Mouse (Mus musculus): ENCODE data around the gene Fam69b. TPM values are rescaled to one million over a fixed set of nuclear protein-coding genes. Genes with fewer than 3 reads are reported as not detected.

The Fam69b gene
- total and polyA plus RNA-seq, 3 experiments, result 20.0 to 47.6 (median 21.1) TPM

DNA sequence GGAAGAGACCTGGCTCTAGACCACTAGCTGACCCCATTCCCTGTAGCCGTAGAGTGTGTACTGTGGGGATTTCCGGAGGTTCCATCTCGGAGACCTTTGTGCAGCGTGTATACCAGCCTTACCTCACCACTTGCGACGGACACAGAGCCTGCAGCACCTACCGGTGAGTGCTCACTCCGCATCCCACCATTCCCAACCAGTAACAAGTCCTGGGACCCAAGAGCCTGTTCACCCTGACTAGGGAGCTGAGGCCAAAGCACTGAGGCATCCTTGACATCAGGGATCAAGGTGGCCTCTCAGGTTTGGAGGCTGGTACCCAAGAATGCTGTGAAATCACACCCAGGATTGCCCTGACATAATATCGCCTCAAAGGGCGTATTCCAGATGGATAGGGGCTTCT lies 39.0 kb upstream of the Fam69b start:
- Histone ChIP-seq H3K36me3 (ENCODE audit: control insufficient read depth, insufficient read depth, low read length) (peaks cover 5% of the 10 kb centered on the region; the same call in 1 of the 2 replicates), H3K27ac (peak overlapping the region; percentile 75), H3K9ac (ENCODE audit: low read depth, low read length) (peak overlapping the region; percentile 86), H3K4me1 (ENCODE audit: control insufficient read depth, insufficient read depth, low read length) (no peaks in the 10 kb centered on the region; the same call in 1 of the 2 replicates), H3K79me2 (replicated peaks; ENCODE audit: control insufficient read depth, insufficient read depth, low read length) (peaks cover 2% of the 10 kb centered on the region; the same call in 1 of the 2 replicates), H3K4me3 (peak overlapping the region; percentile 53), H3K27me3 (ENCODE audit: control insufficient read depth, insufficient read depth, low read length) (no peaks in the 10 kb centered on the region)
- DNase-seq, result no peak
- 60% methylated on average over 10 of the region's 10 CpGs for WGBS
- TF ChIP-seq EP300 (IDR thresholded peaks at IDR 0.05; ENCODE audit: insufficient read depth, low read depth, low read length), result no peak
- 0 out of 2 replicates have a peak, but pooled peaks have one; percentile 1 for TF ChIP-seq POLR2A (IDR thresholded peaks at IDR 0.05; ENCODE audit: insufficient read depth, low read depth, low read length)
- intact Hi-C loops (cut with DNase I), result no loop called here

DNA sequence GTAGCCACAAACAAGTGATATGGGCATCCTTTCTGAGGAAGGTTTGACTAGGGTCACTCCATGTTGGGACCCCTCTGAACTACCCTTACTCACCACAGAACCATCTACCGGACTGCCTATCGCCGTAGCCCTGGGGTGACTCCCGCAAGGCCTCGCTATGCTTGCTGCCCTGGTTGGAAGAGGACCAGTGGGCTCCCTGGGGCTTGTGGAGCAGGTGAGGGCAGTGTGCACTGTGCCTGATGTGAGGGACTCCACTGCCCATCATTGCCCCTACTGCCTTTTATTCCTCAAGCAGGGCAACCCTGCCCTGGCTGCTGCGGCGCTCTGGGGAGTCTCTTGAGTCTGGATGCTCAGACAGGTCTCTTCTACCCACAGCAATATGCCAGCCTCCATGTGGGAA lies 38.0 kb upstream of the Fam69b start:
- Histone ChIP-seq H3K9ac (ENCODE audit: low read depth, low read length) (peak overlapping the region; percentile 86), H3K36me3 (ENCODE audit: control insufficient read depth, insufficient read depth, low read length) (peaks cover 5% of the 10 kb centered on the region; the same call in 1 of the 2 replicates), H3K4me3 (peak overlapping the region; percentile 53), H3K4me1 (ENCODE audit: control insufficient read depth, insufficient read depth, low read length) (no peaks in the 10 kb centered on the region; the same call in 1 of the 2 replicates), H3K27ac (peak overlapping the region; percentile 75), H3K79me2 (replicated peaks; ENCODE audit: control insufficient read depth, insufficient read depth, low read length) (peaks cover 2% of the 10 kb centered on the region; the same call in 1 of the 2 replicates), H3K27me3 (ENCODE audit: control insufficient read depth, insufficient read depth, low read length) (no peaks in the 10 kb centered on the region)
- 60% methylated on average over 7 of the region's 7 CpGs for WGBS
- peak in 1 of 2 experiments; percentile 38 for DNase-seq
- intact Hi-C loops (cut with DNase I), result no loop called here
- TF ChIP-seq CTCF (IDR thresholded peaks at IDR 0.05) (no peak), EP300 (IDR thresholded peaks at IDR 0.05; ENCODE audit: insufficient read depth, low read depth, low read length) (no peak), POLR2A (IDR thresholded peaks at IDR 0.05; ENCODE audit: insufficient read depth, low read depth, low read length) (no peak)

DNA sequence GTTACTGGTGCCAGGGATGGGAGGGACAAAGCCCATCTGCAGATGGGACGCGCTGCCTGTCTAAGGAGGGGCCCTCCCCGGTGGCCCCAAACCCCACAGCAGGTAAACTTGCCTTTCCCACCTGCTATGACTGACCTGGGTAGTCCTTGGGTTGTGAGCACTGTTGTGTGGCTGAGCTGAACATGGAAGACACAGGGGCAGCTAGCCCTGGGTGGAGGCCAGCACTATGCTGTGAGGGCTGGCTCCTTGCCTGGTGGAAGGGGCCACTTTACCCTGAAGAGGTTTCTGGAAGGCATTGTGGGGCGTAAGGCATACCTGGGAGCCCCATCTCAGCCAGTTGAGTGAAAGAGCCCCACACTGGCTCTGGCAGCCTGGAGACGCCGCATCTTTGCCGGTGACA lies 37.3 kb upstream of the Fam69b start:
- TF ChIP-seq EP300 (IDR thresholded peaks at IDR 0.05; ENCODE audit: insufficient read depth, low read depth, low read length), result no peak
- TF ChIP-seq POLR2A (IDR thresholded peaks at IDR 0.05; ENCODE audit: insufficient read depth, low read depth, low read length), result 0 out of 2 replicates have a peak, but pooled peaks have one; percentile 33
- Histone ChIP-seq H3K27me3 (ENCODE audit: control insufficient read depth, insufficient read depth, low read length) (no peaks in the 10 kb centered on the region), H3K27ac (peak overlapping the region; percentile 75), H3K9ac (ENCODE audit: low read depth, low read length) (peak overlapping the region; percentile 86), H3K36me3 (ENCODE audit: control insufficient read depth, insufficient read depth, low read length) (peaks cover 5% of the 10 kb centered on the region; the same call in 1 of the 2 replicates), H3K79me2 (replicated peaks; ENCODE audit: control insufficient read depth, insufficient read depth, low read length) (no peaks in the 10 kb centered on the region), H3K4me1 (ENCODE audit: control insufficient read depth, insufficient read depth, low read length) (no peaks in the 10 kb centered on the region; the same call in 1 of the 2 replicates), H3K4me3 (peak overlapping the region; percentile 53)
- DNase-seq, result peak in 1 of 2 experiments; percentile 45
- intact Hi-C loops (cut with DNase I), result no loop called here
- WGBS, result 41% methylated on average over 7 of the region's 7 CpGs

DNA sequence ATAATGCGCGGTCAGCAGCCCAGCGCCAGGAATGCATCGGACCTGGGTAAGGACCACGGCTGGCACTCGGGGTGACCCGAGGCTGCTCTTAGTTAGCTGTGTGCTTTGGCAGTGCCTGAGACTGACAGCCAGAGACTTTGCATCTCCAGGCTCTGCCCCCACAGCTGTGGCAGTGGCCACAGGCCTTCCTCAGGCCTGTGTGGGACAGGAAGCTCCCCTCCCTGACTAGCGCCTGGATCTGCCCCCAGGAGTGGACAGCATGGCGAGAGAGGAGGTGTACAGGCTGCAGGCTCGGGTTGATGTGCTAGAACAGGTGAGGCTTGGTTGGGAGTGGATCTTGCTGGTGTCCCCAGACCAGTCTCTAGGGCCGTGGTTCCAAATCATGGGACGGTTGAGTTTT lies 36.8 kb upstream of the Fam69b start:
- WGBS, result 39% methylated on average over 12 of the region's 12 CpGs
- peak overlapping the region; percentile 23 for H3K9ac ChIP-seq (ENCODE audit: low read depth, low read length)
- H3K4me1 ChIP-seq (ENCODE audit: control insufficient read depth, insufficient read depth, low read length), result no peaks in the 10 kb centered on the region; the same call in 1 of the 2 replicates
- no peaks in the 10 kb centered on the region for H3K79me2 ChIP-seq (replicated peaks; ENCODE audit: control insufficient read depth, insufficient read depth, low read length)
- TF ChIP-seq EP300 (IDR thresholded peaks at IDR 0.05; ENCODE audit: insufficient read depth, low read depth, low read length), result no peak
- no peak for TF ChIP-seq POLR2A (IDR thresholded peaks at IDR 0.05; ENCODE audit: insufficient read depth, low read depth, low read length)
- no peak for TF ChIP-seq CTCF (IDR thresholded peaks at IDR 0.05)
- peak in 1 of 2 experiments; percentile 31 for DNase-seq
- no peaks in the 10 kb centered on the region for H3K27me3 ChIP-seq (ENCODE audit: control insufficient read depth, insufficient read depth, low read length)
- H3K4me3 ChIP-seq, result peak overlapping the region; percentile 53
- H3K36me3 ChIP-seq (ENCODE audit: control insufficient read depth, insufficient read depth, low read length), result peaks cover 5% of the 10 kb centered on the region; the same call in 1 of the 2 replicates
- intact Hi-C loops (cut with DNase I), result no loop called here
- H3K27ac ChIP-seq, result peak overlapping the region; percentile 75

DNA sequence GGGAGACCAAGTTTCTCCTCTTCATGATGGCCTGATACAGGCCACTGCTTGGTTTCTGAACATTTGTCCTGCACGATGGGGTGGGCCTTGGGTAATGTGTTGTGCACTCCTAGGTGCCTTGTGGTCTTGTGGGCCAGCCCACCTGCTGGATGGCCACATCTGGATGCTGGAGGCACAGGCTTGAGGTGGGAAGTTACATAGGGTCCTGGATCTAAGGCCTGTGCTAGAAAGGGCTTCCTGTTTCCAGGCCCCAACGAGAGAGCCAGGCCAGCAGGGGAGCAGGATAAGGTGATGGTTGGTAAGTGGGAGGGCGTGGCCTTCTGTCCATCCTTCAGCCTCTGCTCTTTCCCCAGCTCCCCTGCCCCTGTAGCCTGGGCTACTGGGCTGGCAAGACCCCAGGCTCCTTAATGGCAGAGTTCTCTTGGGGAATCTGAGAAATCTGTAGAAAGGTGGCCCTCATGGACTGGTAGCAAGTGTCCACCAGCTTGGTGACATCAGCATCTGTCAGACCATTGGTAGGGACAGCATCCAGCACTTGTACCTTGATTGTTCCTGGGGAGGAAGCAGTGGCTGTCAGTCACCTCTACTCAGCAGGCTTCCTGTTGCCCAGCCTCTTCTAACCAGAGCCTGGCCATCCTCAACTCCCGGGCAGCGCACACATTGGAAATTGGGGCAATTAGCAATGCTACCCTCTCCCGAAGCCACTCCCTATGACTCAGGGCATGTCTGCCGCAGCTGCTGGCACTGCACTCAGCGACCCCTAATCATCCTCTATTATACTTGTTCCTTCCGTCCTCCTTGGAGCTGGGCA lies 34.8 kb upstream of the Fam69b start:
- Histone ChIP-seq H3K9ac (ENCODE audit: low read depth, low read length) (no peak overlapping the region), H3K27me3 (ENCODE audit: control insufficient read depth, insufficient read depth, low read length) (no peaks in the 10 kb centered on the region), H3K27ac (no peak overlapping the region; the same call in 1 of the 2 replicates), H3K36me3 (ENCODE audit: control insufficient read depth, insufficient read depth, low read length) (peaks cover 5% of the 10 kb centered on the region; the same call in 1 of the 2 replicates), H3K4me3 (no peak overlapping the region), H3K4me1 (ENCODE audit: control insufficient read depth, insufficient read depth, low read length) (no peaks in the 10 kb centered on the region; the same call in 1 of the 2 replicates), H3K79me2 (replicated peaks; ENCODE audit: control insufficient read depth, insufficient read depth, low read length) (no peaks in the 10 kb centered on the region)
- DNase-seq, result peak in 1 of 2 experiments; percentile 65
- WGBS, result 53% methylated on average over 9 of the region's 9 CpGs
- intact Hi-C loops (cut with DNase I), result no loop called here
- peak; percentile 25 for TF ChIP-seq POLR2A (IDR thresholded peaks at IDR 0.05; ENCODE audit: insufficient read depth, low read depth, low read length)
- no peak for TF ChIP-seq EP300 (IDR thresholded peaks at IDR 0.05; ENCODE audit: insufficient read depth, low read depth, low read length)

DNA sequence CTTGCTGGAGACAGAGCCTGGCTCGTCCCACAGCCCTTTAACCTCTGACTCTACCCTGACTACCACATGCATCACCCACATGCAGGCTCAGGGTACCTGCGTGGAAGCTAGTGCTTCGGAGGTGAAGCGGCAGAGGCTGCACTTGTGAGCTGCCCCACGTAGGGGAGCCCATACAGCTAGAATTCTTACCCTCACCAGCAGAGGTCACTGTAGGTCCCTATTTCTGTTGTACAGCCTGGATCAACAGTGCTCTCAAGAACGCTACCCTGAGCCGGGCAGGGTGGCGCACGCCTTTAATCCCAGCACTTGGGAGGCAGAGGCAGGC lies 34.3 kb upstream of the Fam69b start:
- TF ChIP-seq EP300 (IDR thresholded peaks at IDR 0.05; ENCODE audit: insufficient read depth, low read depth, low read length), result peak; percentile 84
- TF ChIP-seq CTCF (IDR thresholded peaks at IDR 0.05), result peak; percentile 78
- TF ChIP-seq POLR2A (IDR thresholded peaks at IDR 0.05; ENCODE audit: insufficient read depth, low read depth, low read length), result peak; percentile 59; the same call in 1 of the 2 replicates
- H3K27me3 ChIP-seq (ENCODE audit: control insufficient read depth, insufficient read depth, low read length), result no peaks in the 10 kb centered on the region
- H3K9ac ChIP-seq (ENCODE audit: low read depth, low read length), result no peak overlapping the region
- intact Hi-C loops (cut with DNase I), result no loop called here
- H3K27ac ChIP-seq, result no peak overlapping the region; the same call in 1 of the 2 replicates
- peaks cover 5% of the 10 kb centered on the region; the same call in 1 of the 2 replicates for H3K36me3 ChIP-seq (ENCODE audit: control insufficient read depth, insufficient read depth, low read length)
- H3K79me2 ChIP-seq (replicated peaks; ENCODE audit: control insufficient read depth, insufficient read depth, low read length), result no peaks in the 10 kb centered on the region
- H3K4me1 ChIP-seq (ENCODE audit: control insufficient read depth, insufficient read depth, low read length), result no peaks in the 10 kb centered on the region; the same call in 1 of the 2 replicates
- 40% methylated on average over 9 of the region's 9 CpGs for WGBS
- DNase-seq, result peak in 1 of 2 experiments; percentile 73
- no peak overlapping the region for H3K4me3 ChIP-seq

All from heart, adult 2 months (tissue).